Mouse (Mus musculus) spleen, adult 2 months (tissue): ENCODE results near the gene Pik3cd. TPM values are rescaled to one million over a fixed set of nuclear protein-coding genes. Genes with fewer than 3 reads are reported as not detected.

Experiments
- DNase-seq, 2 experiments: peaks; one replicate each; pipeline versions ENCODE4 v3.0.0 to v3.0.0-alpha.2; 2012 to 2021; ENCODE audit warnings: low spot score in 2 of 2, low read depth in 1 of 2
- H3K27ac ChIP-seq: fragments of 200-500 bp; 2 replicates; pipeline ENCODE4 v1.5.1; 2012; ENCODE audit warnings: low read length, inconsistent platforms; ENCODE audit not compliant: insufficient read depth
- H3K27me3 ChIP-seq: fragments of 200-500 bp; 2 replicates; pipeline ENCODE4 v1.6.1; 2012; ENCODE audit warnings: mild to moderate bottlenecking, moderate library complexity, low read length, inconsistent platforms; ENCODE audit not compliant: control insufficient read depth, insufficient read depth
- H3K36me3 ChIP-seq: fragments of 200-500 bp; 2 replicates; pipeline ENCODE4 v1.6.1; 2012; ENCODE audit warnings: mild to moderate bottlenecking, low read length, inconsistent platforms; ENCODE audit not compliant: control insufficient read depth, insufficient read depth
- H3K4me1 ChIP-seq: fragments of 200-500 bp; 2 replicates; pipeline ENCODE4 v1.6.1; 2011; ENCODE audit warnings: inconsistent platforms; ENCODE audit not compliant: control insufficient read depth, insufficient read depth, insufficient read length
- H3K4me3 ChIP-seq: fragments of 200-500 bp; 2 replicates; pipeline ENCODE4 v1.5.1; 2011; ENCODE audit warnings: mild to moderate bottlenecking, inconsistent platforms; ENCODE audit not compliant: insufficient read depth, insufficient read length; ENCODE audit errors: extremely low read depth
- CTCF ChIP-seq: fragments of 200-500 bp; IDR thresholded peaks from 2 replicates; pipeline ENCODE4 v1.5.1; 2011; ENCODE audit warnings: mild to moderate bottlenecking, inconsistent platforms; ENCODE audit not compliant: insufficient read depth, insufficient read length, insufficient replicate concordance; ENCODE audit errors: extremely low read depth
- POLR2A ChIP-seq: fragments of 200-500 bp; IDR thresholded peaks from 2 replicates; pipeline ENCODE4 v1.6.1; 2011; ENCODE audit warnings: low read depth, low read length, inconsistent platforms
- WGBS: fragments of 180-500 bp; shearing (Covaris S2); methylation state at CpG from one replicate; pipeline ENCODE4 v1.1.7; 2018; 5-methylcytosine and 5-hydroxymethylcytosine counted together
- polyA plus RNA-seq: library from polyadenylated mRNA; depleted of rRNA; stranded (reverse); fragments of >200 nt; gene quantifications from 2 replicates; pipeline ENCODE4 v1.2.3, GENCODE M21; 2012

The Pik3cd gene
- polyA plus RNA-seq, 1 experiment, result 104 TPM

GRCm38 (mm10) chr4:149690828-149691280 is 11.5 kb downstream of the Pik3cd start:
- peak overlapping the region; percentile 70 for H3K27ac ChIP-seq
- no peaks in the 10 kb centered on the region for H3K27me3 ChIP-seq
- DNase-seq, result no peak
- WGBS, result 72% methylated on average over 8 of the region's 8 CpGs
- peaks cover 19% of the 10 kb centered on the region for H3K36me3 ChIP-seq
- H3K4me3 ChIP-seq, result no peak overlapping the region
- peaks cover 30% of the 10 kb centered on the region for H3K4me1 ChIP-seq
- TF ChIP-seq POLR2A (no peak), CTCF (no peak)

GRCm38 (mm10) chr4:149689822-149690700 is 12.3 kb downstream of the Pik3cd start:
- Histone ChIP-seq H3K27me3 (no peaks in the 10 kb centered on the region), H3K4me1 (peaks cover 33% of the 10 kb centered on the region), H3K36me3 (peaks cover 21% of the 10 kb centered on the region), H3K4me3 (no peak overlapping the region), H3K27ac (peak overlapping the region; percentile 70)
- DNase-seq, result no peak
- TF ChIP-seq POLR2A, result no peak
- no peak for TF ChIP-seq CTCF
- 50% methylated on average over 12 of the region's 12 CpGs for WGBS

- no peak overlapping the region for H3K27ac ChIP-seq
- WGBS, result 93% methylated on average over 14 of the region's 14 CpGs
- peaks cover 38% of the 10 kb centered on the region for H3K4me1 ChIP-seq
- H3K27me3 ChIP-seq, result no peaks in the 10 kb centered on the region
- peaks cover 24% of the 10 kb centered on the region for H3K36me3 ChIP-seq
- TF ChIP-seq CTCF (no peak), POLR2A (no peak)
- H3K4me3 ChIP-seq, result no peak overlapping the region
- DNase-seq, result no peak
Measured at GRCm38 (mm10) chr4:149688861-149689260, 13.5 kb downstream of the Pik3cd start.

GRCm38 (mm10) chr4:149684841-149685623 is 17.3 kb downstream of the Pik3cd start:
- TF ChIP-seq CTCF, result no peak
- TF ChIP-seq POLR2A, result no peak
- no peak overlapping the region for H3K27ac ChIP-seq
- H3K4me1 ChIP-seq, result peaks cover 11% of the 10 kb centered on the region
- H3K36me3 ChIP-seq, result peaks cover 22% of the 10 kb centered on the region
- H3K27me3 ChIP-seq, result no peaks in the 10 kb centered on the region
- WGBS, result 87% methylated on average over 11 of the region's 11 CpGs
- H3K4me3 ChIP-seq, result no peak overlapping the region
- no peak for DNase-seq

GRCm38 (mm10) chr4:149683875-149684274 is 18.5 kb downstream of the Pik3cd start:
- H3K27ac ChIP-seq, result no peak overlapping the region
- WGBS, result 69% methylated on average over 7 of the region's 7 CpGs
- TF ChIP-seq POLR2A (no peak), CTCF (no peak)
- H3K4me1 ChIP-seq, result peaks cover 11% of the 10 kb centered on the region
- no peak for DNase-seq
- H3K27me3 ChIP-seq, result no peaks in the 10 kb centered on the region
- no peak overlapping the region for H3K4me3 ChIP-seq
- peaks cover 23% of the 10 kb centered on the region for H3K36me3 ChIP-seq

- Histone ChIP-seq H3K36me3 (peaks cover 21% of the 10 kb centered on the region), H3K27me3 (no peaks in the 10 kb centered on the region), H3K27ac (no peak overlapping the region), H3K4me3 (no peak overlapping the region), H3K4me1 (peaks cover 2% of the 10 kb centered on the region)
- 77% methylated on average over 11 of the region's 11 CpGs for WGBS
- TF ChIP-seq CTCF (no peak), POLR2A (no peak)
- DNase-seq, result no peak
Measured at GRCm38 (mm10) chr4:149679056-149679770, 23.2 kb downstream of the Pik3cd start.
